Mouse (Mus musculus): ENCODE results near the gene Ppp6r2.

GRCm38 (mm10) chr15:89286114-89286513, 74.8 kb downstream of the Ppp6r2 start:
- TF ChIP-seq POLR2A (IDR thresholded peaks at IDR 0.05; ENCODE audit: control insufficient read depth, extremely low read depth, insufficient read depth, low read length, poor library complexity) (no peak), CTCF (IDR thresholded peaks at IDR 0.05; ENCODE audit: borderline replicate concordance, control insufficient read depth, extremely low read depth, insufficient read depth, low read length, poor library complexity) (no peak)

Data from thymus, adult 2 months (tissue).